Mouse (Mus musculus) forelimb bud, embryonic 11.5 days (tissue): ENCODE data around the gene Clrn2.
"Not testable (repeated sequence)": the region's sequence is repeated elsewhere in the genome, so short reads cannot be mapped to it uniquely, and the experiment has no call there.

Experiments used
- DNase-seq: peaks from one replicate; pipeline ENCODE4 v3.0.0-alpha.2; 2012; ENCODE audit warnings: low read depth, low spot score

Clrn2 gene

DNA sequence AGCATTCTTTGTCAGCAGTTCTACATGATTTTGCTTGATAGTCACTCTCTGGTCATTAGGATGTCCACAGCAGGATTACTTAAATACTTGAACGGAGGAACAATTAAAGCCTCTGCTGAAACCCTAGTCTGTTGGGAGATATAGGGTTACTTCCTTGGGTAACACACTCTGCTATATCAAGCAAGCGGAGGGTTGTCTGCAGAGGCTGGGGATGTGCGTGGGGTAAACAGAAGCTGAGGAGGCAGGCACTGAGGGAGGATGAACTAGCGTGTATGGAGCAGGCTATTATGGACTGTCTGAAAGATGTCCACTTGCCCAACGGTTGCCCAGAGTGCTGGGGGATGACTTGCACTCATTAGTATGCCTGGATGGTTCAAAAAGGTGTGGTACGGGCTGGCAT is at the start of gene Clrn2:
Gene Clrn2 (plus strand): TSS at position 301 of the 400 bp plus-strand sequence.
- DNase-seq: no peak

- no peak for DNase-seq
Observed at GRCm38 (mm10) chr5:45406129-45406528, 47.4 kb upstream of the Clrn2 start.

DNA sequence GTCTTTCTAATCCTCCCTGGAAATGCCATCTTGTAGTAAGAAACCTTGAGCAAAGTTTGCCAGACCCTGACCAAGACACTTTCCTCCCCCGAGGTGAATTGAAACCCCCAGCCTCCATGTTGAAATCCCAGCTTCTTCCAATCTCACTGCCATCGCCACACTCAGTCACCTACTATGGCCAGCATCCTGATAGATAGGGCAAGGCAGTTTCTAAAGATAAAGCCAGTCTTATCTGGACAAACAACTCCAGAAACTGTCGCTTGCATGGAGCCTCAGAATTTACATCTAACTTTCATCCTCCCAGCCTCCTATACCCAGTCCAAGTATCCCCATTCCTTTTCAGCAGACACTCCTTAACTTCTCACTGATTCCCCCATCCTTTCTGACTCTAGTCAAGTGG is 37.1 kb upstream of the Clrn2 start:
- no peak for DNase-seq

DNA sequence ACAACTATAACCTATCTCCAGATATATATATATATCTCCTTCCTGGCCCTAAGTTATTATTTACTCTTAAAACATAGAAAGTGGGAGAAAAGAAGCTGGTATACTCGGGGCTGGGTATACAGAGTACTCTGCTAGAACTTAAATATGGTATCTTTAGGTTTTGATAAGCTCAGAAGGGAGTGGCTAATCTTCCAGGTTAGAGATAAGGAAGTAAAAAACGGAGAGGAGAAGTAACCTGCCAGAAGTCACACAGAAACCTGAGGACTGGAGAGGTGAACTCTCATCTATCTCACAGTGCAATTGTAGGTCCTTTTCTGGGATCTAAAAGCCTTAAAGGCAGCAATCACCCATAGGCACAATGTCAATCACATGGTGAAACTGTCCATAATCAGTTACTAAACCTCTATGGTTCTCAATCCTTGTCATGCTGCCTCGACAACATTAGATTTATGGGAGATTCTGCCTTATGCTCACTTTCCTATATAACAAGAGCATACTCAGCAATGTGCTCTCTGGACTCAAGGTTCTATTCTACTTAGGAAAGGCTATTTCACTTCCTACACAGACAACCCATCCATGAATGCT is 35.6 kb upstream of the Clrn2 start:
- DNase-seq: no peak

- no peak for DNase-seq
Observed at GRCm38 (mm10) chr5:45419841-45420638, 33.5 kb upstream of the Clrn2 start.

DNA sequence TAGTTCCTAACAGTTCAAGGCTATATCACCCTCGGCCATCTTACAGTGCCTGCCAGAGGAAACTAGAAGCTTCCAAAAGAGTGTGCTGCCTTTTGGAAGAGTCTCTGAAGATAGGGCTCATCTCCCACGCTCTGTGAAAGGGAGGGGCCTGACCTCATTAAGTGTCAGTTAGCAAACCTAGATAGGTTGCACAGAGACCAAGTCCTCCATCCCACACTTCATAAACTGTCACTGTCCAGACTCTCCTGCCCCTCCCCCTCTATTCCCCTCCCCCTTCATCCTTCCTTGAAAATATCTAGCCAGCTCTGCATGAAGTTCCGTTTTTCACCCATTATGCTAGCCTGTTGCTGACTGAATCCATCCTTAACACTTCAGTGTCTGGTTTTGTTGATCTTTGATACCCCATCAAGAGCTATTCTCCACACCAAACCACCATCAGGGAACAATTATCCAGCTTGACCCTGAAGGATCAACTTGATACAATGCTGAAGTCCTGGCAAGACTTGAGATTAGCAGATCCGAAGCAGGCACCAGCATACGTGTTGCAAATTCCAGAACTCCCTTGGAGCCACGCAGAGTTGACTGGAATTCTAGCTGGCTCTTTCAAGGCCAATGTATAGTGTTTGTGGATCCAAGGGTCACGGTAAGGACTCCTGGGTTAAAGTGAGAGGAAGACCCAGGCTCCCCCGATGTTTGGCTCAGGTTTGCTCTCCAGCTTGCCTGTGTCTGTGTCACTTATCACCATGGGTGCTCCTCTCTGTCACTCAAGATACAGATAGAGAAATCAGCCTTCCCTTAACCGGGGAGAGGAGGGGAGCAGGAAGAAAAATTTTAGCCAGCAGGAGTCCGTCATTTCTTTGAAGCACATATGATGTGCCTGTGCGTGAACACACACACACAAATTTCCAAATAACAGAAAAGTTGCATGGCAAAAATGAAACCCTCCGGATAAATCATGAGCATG is 31.4 kb upstream of the Clrn2 start:
- peak; percentile 37 for DNase-seq

- peak; percentile 69 for DNase-seq
Observed at GRCm38 (mm10) chr5:45424021-45424886, 29.3 kb upstream of the Clrn2 start.

DNA sequence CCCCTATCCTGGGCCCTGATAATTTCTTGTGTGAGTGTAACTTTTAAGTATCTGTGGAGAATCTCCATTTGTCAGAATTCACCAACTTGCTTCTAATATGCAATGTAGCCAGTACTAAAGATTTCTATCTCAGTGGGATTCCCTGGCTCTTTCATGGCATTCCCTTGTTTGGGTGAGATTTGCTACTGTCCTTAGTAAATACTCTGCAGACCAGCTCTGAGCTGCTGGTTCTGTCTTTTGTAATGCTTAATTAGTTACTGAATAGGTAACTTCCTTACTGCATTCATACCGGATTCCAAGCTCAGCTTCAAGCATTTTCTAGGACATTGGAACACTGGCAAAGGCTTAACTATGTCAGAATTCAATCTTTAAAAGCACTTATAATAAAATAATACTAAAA is 27.8 kb upstream of the Clrn2 start:
- DNase-seq: not testable (repeated sequence)

DNA sequence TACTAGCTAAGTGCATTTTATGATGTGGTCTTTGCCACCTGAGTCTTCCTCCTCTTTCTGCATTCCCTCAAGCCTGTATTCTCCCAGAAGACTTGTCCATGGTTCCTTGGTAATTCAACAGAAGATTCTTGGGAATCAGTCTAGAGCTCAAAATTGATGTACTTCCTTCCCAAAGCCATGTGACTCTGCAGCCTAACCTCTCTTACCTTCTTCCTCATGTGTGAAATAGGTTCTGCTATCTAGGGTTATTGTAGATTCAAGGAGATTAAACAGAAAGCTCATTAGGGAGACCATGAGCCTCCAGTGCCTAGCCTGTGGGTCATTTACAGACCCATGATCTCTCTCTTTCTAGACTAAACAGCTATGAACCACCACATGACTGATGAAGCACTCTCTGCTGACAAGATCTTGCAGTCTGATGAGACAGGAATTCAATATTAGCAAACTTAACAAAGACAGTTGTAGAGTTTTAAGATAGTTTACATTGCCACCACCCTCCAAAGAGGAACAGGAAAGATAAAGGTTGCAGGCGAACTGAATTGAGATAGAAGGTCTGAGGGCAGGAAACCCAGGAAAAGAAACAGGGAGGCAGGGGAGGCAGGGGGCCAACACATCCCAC is 27.0 kb upstream of the Clrn2 start:
- no peak for DNase-seq

DNA sequence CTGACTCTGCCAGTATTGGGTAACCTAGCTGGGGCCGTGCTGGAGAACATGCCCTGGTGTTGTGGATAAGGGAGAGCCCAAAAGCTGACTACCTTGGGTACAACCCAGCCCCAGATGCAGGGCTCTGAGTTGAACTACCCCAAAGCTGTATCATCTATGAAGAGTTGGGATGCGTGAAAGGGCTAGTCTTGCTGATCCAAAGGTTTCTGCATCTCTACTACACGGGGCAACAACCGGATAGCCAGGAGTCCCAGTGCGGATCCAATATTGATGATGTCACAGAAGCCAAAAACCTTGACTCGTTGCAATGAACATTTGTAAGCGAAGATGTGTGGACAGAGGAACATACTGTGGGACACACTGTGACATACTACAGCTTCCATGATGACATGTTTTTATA is 25.7 kb upstream of the Clrn2 start:
- DNase-seq: no peak

DNA sequence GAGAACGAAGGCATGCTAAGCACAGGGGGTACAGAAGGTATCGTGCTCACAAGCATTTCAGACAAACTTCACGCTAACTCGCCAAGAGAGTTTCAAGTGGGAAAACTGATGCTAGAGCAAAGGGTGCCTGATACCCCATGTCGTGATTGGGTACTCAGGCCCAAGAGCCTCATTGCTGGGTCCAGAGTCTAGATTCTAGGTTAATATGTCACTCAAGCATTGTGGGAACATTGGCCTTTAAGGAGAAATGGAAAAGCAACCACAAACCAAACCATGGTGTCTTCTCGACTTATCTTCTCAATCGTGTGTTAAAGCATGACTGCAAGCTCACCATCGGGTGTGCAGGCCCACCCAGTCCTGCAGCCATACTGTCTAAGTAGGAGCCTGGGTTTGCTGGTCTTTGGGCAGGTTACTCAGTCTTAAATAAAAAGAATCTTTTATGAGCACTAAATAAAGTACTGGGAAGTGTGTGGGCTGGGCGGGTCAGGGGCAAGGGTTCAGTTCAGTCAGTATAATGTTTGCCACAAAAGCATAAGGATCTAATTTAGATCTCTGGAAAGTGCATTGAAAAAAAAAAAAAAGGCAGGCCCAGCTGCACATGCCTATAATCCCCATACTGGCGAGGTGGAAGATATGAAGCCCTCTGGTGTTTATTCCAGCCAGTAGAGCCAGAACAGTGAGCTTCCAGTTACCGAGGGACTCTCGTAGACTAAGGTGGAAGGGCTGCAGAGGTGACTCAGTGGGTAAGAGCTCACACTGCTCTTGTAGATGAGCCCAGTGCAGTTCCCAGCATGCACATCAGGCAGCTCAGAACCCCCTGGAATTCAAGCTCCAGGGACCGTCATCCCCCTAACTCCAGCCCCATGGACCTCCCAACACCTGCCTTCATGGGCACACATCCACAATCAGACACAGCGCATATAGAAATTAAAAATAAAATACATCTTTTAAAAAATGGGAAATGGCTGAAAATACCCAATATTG is 17.3 kb upstream of the Clrn2 start:
- no peak for DNase-seq

DNA sequence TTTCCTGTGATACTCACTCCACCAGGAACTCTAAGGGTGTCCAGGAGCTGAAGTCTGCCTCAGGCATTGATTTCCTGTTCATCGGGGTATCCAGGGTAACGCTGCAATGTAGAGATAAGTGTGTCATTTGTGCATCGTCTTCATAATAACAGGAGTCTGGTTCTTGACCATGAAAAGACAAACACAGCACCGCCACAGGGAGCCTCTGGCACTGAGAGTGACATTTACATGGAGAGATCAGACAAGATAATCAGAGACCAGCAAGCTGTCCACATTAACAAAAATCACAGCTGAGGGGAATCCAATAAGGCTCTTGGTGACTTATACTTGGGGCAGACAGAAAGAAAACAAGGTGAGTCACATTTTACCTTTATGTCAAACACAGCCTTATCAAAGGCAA is 15.7 kb upstream of the Clrn2 start:
- no peak for DNase-seq

DNA sequence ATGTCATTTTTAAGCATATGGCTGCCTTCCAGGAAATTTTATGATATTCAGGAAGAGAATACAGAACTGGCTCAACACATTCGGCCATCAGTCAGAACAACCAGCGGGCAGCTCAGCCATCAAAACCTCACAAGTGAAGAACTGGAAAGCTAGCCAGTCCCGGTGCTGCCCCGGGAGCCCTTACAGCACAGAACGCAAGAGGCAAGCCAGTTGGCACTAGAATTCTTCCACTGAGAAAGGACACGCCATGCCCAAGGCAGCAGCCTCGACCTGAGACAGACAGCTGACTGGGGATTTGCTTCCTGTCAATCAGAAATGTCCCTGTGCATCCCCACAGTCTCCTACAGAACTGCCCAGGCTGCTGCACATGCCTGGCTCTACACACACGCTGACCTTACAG is 15.2 kb upstream of the Clrn2 start:
- no peak for DNase-seq

- no peak for DNase-seq
Observed at GRCm38 (mm10) chr5:45441124-45441523, 12.4 kb upstream of the Clrn2 start.

DNA sequence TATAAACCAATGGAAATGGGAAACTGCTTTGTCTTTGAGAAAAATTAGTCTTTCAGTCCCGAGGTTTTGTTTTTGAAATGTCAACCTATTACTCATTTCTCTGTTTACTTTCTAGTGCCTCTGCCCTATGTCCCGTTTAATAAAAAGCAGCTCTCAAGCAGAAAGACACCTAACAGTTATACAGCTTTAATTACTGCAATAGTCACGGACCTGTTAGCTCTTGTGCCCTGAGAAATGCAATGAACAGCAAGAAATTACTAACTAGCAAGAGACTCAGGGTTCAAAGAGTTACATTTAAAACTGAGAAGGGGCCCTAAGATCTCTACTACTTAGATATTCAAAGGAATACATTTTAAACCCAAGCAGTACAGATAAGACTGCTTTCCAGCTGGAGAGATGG is 11.8 kb upstream of the Clrn2 start:
- DNase-seq: no peak

DNA sequence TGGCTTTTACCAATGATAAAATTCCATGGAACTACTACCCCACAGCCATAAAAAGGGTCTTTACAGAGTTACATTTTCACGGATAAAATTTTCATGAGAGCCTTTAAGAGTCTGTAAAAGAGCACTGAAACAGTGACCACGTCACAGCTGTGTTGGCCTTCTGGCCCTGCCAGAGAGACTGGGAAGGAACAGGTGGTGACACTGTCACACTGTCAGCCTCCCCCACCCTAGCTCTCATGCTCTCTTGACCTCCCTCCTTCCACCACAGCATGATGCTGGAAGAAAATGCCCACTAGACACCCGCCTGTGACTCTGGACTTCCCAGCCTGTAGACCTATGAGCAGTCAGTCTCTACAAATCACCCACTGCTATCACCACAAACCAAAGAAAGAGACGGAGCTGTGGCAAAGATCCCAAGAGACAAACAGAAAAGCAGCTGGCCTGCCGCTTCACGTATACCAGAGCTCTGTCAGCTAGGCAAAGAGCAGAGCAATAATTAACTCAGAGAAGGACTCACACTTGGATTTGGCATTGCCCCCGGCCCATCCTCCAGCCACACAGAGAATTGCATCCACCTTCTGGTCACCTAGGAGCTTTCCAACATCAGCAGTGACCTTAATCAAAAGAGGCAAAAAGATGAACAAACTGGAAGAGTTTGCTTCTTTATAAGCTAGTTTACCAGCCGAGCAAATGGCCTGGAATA is 9.3 kb upstream of the Clrn2 start:
- no peak for DNase-seq

GRCm38 (mm10) chr5:45448676-45449075 is 4.9 kb upstream of the Clrn2 start:
- DNase-seq: no peak

DNA sequence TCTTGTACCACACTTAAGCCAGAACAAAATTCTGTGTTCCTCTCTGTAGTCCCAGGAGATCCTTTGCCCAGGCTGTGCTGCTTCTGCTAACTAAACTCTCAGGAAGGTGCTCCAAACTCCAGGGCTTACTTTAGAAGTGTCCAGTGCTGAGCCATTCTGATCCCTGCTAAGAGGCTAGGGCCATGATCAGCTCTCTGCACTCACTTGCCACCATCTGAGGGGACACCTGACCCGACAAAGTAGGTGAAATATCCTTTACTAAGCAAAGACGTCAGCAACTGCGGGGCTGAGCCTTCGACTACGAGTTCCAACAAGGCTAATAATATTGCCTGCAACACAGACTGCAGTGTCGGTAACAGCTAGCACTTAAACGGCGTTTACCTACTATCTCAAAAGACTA is 4.3 kb upstream of the Clrn2 start:
- DNase-seq: no peak
